Mouse (Mus musculus) gastrocnemius, postnatal 14 days (tissue): Measurements from ENCODE around the gene Rnf8. TPM values are rescaled to one million over a fixed set of nuclear protein-coding genes. Genes with fewer than 3 reads are reported as not detected.

ENCODE experiments used
- DNase-seq: peaks from one replicate; pipeline ENCODE4 v3.0.0; 2021; ENCODE audit warnings: mixed read lengths
- intact Hi-C: fragments of 180-260 bp; cut with DNase I; formaldehyde crosslinking; loops from one replicate; pipeline ENCODE4 v1.15.1; 2025; ENCODE audit warnings: low total_unique reads
- total RNA-seq, 2 experiments: library from RNA; stranded (reverse); gene quantifications; 2 replicates each; pipeline ENCODE4 v1.2.3; 2021

Rnf8 gene
- total RNA-seq, 2 experiments from 2014 or later = 19.8 to 25.6 TPM

DNA sequence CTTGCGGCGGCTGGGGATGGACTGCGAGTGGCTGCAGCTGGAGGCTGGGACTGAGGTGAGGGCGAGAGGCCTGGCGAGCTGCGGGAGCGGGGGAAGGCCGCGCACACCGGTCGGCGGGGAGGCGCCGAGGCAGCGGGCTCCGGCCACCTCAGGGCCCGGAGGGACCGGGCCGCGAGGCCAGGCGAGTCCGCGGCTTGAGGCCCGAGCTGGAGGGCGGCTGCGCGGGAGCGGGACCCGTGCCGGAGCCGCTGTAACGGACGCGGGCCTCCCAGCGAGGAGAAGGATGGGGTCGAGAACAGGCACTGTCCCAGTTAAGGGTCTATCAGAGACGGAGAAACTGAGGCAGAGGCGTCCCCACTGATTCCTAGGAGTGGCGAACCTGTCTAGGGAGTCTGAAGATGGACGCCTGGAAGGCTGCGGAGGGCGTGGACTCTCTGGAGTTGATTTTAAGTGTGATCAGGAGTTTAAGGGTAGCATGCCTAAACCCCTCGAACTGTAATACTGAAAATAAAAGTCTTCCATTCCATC lies 498 bp downstream of the Rnf8 start:
- DNase-seq = no peak
- intact Hi-C loops = loop anchor here (10.0 kb wide), 1 partner anchor 50 kb away; the partner anchor contains the start of gene Cmtr1

GRCm38 (mm10) chr17:29615616-29616015 lies 1.0 kb downstream of the Rnf8 start:
- no peak for DNase-seq
- intact Hi-C loops = loop anchor here (10.0 kb wide), 1 partner anchor 49 kb away; the partner anchor contains the start of gene Cmtr1

DNA sequence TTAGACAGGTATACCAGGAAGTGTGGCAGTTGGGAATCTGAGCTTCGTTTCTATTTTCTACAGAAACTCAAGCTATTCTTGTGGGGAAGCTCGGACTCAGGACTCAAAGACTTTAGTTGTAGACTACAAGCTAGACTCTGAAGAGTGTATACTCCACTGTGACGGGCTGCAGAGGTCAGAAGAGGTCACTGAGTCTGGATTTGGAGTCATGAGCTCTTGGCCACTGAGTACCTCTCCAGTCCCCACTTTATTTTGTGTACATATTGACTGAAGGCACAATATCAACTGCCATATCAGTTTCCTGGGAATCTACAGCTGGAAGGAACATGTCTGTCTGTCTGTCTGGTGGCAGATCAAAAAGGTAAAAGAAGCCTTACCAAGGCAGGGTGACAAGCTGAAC lies 4.6 kb downstream of the Rnf8 start:
- intact Hi-C loops = loop anchor here (10.0 kb wide), 1 partner anchor 46 kb away; the partner anchor contains the start of gene Cmtr1
- no peak for DNase-seq

- intact Hi-C loops = no loop called here
Observed at GRCm38 (mm10) chr17:29623488-29623887, 8.9 kb downstream of the Rnf8 start.

DNA sequence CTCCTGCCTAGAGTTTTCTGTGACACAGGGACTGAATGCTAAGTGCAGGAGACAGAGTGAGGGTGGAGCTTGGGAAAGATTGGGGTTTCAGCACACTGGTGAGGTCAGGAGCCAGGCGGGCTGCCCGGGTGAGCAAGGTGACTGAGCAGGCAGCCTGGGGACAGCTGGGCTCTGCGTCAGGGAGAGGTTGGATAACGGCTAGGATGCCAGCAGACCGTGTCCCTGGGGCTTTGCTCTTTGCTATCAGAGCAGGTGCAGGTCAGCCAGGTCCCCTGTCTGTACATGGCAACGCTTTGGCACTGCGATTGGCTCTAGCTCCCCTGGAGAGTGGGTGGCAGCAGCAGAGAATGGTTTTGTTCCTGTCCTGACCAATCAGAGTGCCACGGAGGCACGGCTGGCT lies 12.7 kb downstream of the Rnf8 start:
- intact Hi-C loops = no loop called here
- peak; percentile 58 for DNase-seq

More at GRCm38 (mm10) chr17:29623488-29623887, 8.9 kb downstream of the Rnf8 start:
- no peak for DNase-seq

GRCm38 (mm10) chr17:29628946-29629345 lies 14.4 kb downstream of the Rnf8 start:
- intact Hi-C loops = no loop called here
- no peak for DNase-seq

GRCm38 (mm10) chr17:29629620-29630019 lies 15.0 kb downstream of the Rnf8 start:
- intact Hi-C loops = no loop called here

GRCm38 (mm10) chr17:29632312-29632711 lies 17.7 kb downstream of the Rnf8 start:
- intact Hi-C loops = no loop called here
- no peak for DNase-seq

More at GRCm38 (mm10) chr17:29629620-29630019, 15.0 kb downstream of the Rnf8 start:
- DNase-seq = no peak

DNA sequence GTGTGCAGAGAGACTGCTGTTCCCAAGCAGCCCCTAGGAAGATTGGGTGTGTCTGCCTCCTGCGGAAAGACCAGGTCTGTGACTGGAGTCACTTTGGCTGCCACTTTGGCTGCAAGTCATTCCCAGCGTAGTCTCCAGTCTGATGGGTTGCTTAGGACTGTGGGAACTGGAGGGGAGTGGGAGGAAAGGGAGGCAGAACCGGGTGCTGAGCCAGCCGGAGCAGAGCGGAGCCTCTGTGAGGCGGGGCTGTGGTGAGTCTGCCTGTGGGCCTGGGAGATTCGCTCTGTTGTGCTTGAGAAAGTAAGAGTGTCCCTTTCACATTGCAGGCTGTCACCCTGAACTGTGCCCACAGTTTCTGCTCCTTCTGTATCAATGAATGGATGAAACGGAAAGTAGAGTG lies 20.9 kb downstream of the Rnf8 start:
- intact Hi-C loops = no loop called here
- DNase-seq = no peak

DNA sequence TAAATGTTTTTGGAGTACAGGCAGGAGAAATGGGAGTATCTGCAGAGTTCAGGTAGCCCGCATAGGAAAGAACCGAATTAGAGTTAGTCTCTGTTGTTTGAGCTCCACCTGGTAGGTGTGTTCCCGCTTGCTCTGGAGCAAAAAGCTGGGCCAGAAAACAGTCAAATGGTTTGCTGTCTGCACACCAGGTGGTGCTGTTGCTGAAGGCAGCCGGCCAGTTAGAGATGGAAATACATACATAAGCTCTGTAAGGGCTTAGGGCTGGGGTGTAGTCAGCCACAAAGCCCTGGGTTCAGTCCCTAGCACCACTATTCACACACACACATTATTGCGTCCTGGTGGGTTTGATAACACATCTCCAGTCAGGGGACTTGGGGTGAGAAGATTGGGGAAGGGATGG lies 21.5 kb downstream of the Rnf8 start:
- intact Hi-C loops = no loop called here
- no peak for DNase-seq

DNA sequence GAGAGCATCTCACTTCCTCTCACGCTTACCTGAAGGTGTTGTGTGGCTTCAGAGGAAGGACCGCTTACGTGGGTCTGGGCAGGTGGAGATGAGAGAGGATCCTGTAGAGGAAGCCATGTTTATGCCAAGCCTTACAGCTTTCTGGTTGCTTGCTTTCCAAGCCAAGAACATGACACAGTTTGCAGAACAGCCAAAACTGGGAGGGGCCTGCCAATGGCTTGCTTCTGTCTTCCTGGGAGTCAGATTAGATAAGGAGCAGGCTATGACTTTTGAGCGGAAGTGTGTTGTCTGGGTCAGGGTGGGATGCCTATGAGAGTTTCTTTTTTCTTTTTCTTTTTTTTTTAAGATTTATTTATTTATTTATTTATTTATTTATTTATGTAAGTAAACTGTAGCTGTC lies 22.8 kb downstream of the Rnf8 start:
- no peak for DNase-seq
- intact Hi-C loops = no loop called here

DNA sequence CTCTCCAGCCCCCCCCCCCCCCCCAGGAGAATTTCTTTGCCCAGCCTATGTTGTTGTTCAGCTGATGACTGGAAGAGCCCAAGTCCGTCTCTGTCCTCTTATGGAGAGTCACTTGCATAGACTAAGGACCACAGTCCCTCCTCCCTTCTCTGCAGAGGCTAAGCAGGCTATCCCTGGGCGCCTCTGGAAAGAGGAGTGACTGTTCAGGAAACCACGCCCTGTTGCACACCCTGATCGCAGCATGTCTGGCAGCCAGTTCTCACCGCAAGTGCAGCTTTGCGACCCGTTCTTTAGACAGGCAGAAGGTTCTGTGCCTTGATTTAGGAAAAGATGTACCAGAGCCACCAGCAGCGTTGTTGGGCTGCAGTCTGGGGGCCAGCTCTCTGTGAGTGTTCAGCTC lies 23.3 kb downstream of the Rnf8 start:
- intact Hi-C loops = no loop called here

DNA sequence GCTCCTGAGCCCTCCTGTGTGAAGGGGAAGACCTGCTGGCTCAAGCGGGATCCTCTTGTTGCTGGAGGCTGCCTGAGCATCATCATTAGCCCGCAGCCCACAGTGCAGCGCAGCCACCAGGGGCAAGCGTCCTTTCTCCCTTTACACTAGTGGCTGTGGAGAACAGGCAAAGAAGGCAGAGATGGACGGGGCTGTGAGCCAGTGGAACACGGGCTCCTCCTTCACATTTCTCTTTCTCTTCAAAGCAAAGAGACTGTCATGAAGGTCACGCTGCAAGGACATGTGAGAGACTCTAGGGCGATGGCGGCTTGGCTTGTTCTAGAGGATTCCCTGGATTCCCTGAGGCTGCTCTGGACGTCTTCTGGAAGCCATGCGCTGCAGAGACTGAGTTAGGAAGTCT lies 26.4 kb downstream of the Rnf8 start:
- intact Hi-C loops = no loop called here
- DNase-seq = no peak

More for the DNA sequence above, 23.3 kb downstream of the Rnf8 start:
- peak; percentile 11 for DNase-seq

DNA sequence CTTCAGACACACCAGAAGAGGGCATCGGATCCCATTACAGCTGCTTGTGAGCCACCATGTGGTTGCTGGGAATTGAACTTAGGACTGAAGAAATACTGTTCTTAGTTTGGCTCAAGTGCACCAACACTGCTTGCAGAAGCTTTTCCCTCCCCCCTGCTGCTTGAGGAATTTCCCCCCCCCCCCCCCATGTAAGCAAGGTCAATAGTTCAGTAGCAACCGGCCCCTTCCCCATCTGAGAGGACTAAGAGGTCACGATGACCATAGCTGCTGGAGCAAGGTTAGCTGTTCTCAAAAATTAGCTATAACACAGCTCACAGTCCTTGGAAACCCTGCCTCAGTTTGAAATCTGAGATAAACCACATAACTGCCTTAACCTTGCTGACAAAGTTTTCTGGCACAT lies 27.6 kb downstream of the Rnf8 start:
- intact Hi-C loops = no loop called here
- DNase-seq = no peak

GRCm38 (mm10) chr17:29658249-29658648 lies 43.7 kb downstream of the Rnf8 start:
- intact Hi-C loops = no loop called here
- no peak for DNase-seq

DNA sequence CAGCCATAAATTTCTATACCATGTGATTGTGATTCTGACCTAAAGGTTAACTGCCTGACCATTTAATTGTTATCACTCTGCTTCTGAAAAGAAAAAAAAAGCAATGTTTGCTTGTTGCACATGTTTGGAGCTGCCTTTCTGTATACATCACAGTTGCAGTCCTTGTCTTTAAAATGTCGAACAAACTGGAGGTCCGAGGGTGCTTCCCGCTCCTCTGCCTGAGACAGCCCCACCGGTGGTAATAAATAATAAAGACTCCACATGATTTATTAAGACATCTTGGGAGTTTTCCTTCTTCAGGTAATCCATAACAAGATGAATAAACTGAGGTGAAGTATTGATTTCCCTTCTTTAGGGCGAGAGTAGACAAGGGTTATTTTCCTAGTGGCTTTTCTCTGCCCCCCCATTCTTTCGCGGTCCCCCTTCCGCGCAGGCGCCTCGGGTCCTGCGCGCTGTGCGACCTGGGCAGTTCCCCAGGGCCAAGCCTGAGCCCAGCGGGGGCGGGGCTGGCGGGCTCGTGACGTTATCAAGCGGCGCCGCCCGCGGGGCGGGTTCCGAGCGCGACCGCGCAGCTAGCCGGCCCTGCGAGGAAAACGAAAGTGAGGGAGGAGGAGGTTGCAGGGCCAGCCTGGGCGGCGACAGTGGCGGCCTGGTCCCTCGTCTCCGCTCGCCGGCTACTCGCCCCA lies 45.6 kb downstream of the Rnf8 start, which contains the start of gene Cmtr1:
Gene Cmtr1 (plus strand): TSS at position 520 of the 686 bp plus-strand sequence.
- DNase-seq = peak; percentile 95
- intact Hi-C loops = loop anchor here (10.0 kb wide), 1 partner anchor 45 kb away; the partner anchor contains the start of genes Gm28043 and Rnf8

DNA sequence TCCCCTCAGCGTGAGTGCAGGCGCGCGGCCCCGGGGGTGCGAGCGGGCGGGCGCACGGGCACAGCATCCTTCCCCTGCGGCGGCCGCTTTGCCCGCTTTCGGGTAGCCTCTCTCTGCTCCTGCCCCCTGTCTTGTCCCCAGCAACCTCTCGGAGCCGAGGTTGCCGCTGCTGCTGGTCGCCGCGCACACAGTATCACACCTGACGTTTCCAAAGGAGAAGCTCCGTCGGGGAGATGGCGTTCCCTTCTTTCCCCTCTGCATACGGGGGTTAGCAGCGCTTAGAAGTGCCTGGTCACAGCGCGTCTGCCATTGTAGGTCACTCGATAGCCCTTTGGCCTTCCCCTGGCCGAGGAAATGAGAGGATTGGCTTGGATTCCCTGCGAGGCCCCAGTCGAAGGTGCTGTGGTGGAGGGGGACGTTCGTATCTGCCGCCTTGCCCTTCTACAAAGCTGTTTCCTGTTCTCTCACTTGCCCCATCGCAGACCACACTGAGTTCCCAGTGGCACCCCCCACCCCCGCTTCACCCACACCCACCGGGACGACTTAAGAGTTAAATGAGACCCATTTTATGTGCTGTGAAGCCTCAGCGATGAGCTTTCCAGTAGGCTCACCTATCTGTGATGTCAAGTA lies 46.3 kb downstream of the Rnf8 start:
- intact Hi-C loops = loop anchor here (10.0 kb wide), 1 partner anchor 46 kb away; the partner anchor contains the start of genes Gm28043 and Rnf8
- DNase-seq = no peak

DNA sequence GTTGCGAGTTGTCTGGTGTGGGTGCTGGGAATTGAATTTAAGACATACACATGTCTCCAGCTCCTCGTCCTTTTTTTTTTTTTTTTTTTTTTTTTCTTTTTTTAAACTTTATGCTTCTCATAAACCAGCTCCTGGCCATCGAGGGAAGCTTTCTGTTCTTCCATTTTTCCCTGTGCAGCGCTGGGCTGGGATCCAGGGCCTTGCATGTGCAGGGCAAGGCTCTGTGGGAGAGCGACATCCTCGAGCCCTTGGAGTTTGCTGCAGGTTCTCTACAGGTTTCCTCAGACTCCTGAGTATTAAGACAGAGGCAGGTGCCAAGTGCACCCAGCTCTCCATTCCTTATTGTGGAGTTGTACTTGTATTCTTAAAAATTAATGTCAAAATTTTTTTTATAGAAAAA lies 47.6 kb downstream of the Rnf8 start:
- intact Hi-C loops = loop anchor here (10.0 kb wide), 1 partner anchor 47 kb away; the partner anchor contains the start of genes Gm28043 and Rnf8
- DNase-seq = no peak

DNA sequence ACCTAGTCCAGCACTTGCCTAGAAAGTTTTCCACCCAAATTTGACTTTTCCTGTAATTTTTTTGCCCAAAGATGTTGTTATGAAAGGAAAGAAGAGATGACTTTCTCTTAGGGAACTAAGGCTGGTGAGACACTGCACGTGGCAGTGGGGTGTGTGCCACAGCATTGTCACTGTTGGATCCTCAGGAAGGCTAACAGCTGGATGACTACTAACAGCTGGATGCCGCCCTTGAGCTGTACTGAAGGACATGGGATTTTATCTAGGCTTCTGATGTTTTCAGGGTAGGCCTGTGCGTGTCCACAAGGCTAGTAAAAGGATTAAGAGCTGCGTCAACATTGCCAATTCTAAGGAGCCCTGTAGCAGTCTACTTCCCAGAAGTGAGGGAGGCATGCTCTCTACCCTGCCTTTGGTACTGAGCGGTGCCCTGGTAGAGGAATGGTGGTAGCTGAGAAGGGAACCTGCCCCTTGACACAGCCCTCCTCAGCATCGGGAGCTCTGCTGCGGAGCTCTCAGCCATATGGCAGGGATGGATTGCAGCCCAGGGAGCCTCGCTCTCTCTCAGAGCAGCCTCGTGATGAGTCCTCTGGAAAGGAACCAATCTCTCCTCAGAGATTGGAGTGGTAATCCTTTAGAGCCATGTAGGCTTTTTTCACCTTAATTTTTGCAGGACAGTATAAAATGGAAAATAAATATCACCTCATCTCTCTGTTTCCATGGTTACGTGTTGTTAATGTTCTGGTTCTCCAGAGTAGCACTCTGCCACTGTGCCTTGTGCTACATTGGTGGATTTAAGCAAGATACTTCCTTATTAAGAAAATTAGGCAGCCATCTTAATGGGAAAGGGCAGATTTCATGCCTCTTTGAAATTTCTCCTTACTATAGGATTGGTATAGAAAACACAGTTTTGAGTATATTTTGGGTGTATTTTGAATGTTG lies 53.7 kb downstream of the Rnf8 start:
- no peak for DNase-seq
- intact Hi-C loops = loop anchor here (10.0 kb wide), 1 partner anchor 54 kb away; the partner anchor contains the start of genes Gm28043 and Rnf8
